Mouse (Mus musculus) gastrocnemius, adult 2 months (tissue): Measurements from ENCODE around the gene Trmt5. TPM values are rescaled to one million over a fixed set of nuclear protein-coding genes. Genes with fewer than 3 reads are reported as not detected.

Experiments used
- DNase-seq: peaks from one replicate; pipeline ENCODE4 v3.0.0; 2022
- H3K27ac ChIP-seq: fragments of 200-600 bp; 2 replicates; pipeline ENCODE4 v1.8.1; 2022; ENCODE audit warnings: mild to moderate bottlenecking
- H3K4me3 ChIP-seq: fragments of 200-600 bp; 2 replicates; pipeline ENCODE4 v1.8.1; 2022; ENCODE audit warnings: mild to moderate bottlenecking, moderate library complexity
- CTCF ChIP-seq: fragments of 200-600 bp; IDR thresholded peaks from 2 replicates; pipeline ENCODE4 v1.8.1; 2022; ENCODE audit warnings: antibody characterized with exemption, mild to moderate bottlenecking, moderate library complexity
- intact Hi-C: fragments of 180-260 bp; cut with DNase I; formaldehyde crosslinking; loops from one replicate; pipeline ENCODE4 v1.15.1; 2025
- long read RNA-seq, 2 experiments: library from polyadenylated mRNA; stranded (forward); transcript quantifications; one replicate each; pipeline ENCODE4 v2.0.0; 2021
- total RNA-seq, 2 experiments: library from RNA; stranded (reverse); gene quantifications; 2 replicates each; pipeline ENCODE4 v1.2.3; 2021

Trmt5 gene
- 1 to 10 TPM; 8.5 to 8.6 TPM for total RNA-seq
- long read RNA-seq, experiment 1, partial matches to known transcripts: 1 of 11 reads
- long read RNA-seq, experiment 1, other reads (novel, unspliced or antisense): 8 of 11 reads
- long read RNA-seq, experiment 2, partial matches to known transcripts: 0 of 3 reads
- long read RNA-seq, experiment 2, other reads (novel, unspliced or antisense): 0 of 3 reads

- Histone ChIP-seq H3K27ac (peak within 1 kb of the TSS; percentile 91), H3K4me3 (peak within 1 kb of the TSS; percentile 91)
- DNase-seq: peak; percentile 95
- intact Hi-C loops: loop anchor here (2.0 kb wide), 2 partner anchors 38 to 174 kb away; partner anchors contain the start of gene Six4
- TF ChIP-seq CTCF: peak; percentile 2; the same call in 1 of the 2 replicates
These were observed at the start of gene Trmt5, which contains the start of gene Slc38a6 for GRCm38 (mm10) chr12:73286287-73287092. Trmt5 (minus strand) TSS chr12:73286710. Slc38a6 (plus strand) TSS chr12:73286779.

GRCm38 (mm10) chr12:73334051-73334551 lies 47.6 kb upstream of the Trmt5 start:
- no peak overlapping the region for H3K27ac ChIP-seq
- H3K4me3 ChIP-seq: no peak overlapping the region
- TF ChIP-seq CTCF: no peak
- peak; percentile 43 for DNase-seq
- intact Hi-C loops: no loop called here

DNA sequence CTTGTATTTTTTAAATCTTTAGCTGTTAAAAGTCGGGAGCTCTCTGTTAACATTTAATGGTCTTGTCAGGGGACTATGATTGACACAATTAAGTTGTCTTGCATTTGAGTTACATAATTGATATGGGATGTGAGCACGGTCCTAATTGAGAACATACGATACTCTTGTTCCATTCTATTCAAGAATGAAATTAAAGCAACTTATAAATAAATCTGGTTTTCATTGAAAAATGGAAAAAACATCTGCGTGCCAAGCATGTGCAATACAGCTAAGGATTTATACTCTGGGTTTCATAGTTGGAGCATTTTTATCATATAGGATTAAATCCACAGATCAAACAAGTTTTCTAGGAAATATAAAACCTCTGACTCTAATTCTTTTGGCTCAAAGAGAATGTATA lies 46.2 kb upstream of the Trmt5 start:
- TF ChIP-seq CTCF: no peak
- DNase-seq: no peak
- no peak overlapping the region for H3K27ac ChIP-seq
- no peak overlapping the region for H3K4me3 ChIP-seq
- intact Hi-C loops: no loop called here

DNA sequence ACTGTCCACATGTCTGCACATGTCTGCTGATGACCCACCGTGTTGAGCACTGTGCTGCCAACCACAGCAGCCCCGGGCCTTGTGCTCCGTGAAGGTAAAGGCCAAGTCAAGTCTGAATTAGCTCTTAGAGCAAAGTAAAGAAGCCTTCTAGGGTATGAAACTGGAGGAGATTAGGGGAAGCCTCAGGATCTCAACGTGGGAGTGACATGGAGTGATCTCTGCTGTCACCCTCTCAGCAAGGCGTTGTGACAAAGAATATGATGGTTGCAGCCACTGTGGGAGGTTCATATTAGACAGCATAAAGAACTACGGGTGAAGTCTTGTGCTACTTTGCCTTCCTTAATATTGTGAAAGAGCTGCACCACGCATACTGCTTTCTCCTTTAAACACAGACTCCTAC lies 43.7 kb upstream of the Trmt5 start:
- intact Hi-C loops: no loop called here
- no peak for DNase-seq
- TF ChIP-seq CTCF: no peak
- Histone ChIP-seq H3K4me3 (no peak overlapping the region), H3K27ac (no peak overlapping the region)

- H3K27ac ChIP-seq: no peak overlapping the region
- H3K4me3 ChIP-seq: no peak overlapping the region
- no peak for DNase-seq
- TF ChIP-seq CTCF: no peak
- intact Hi-C loops: loop anchor here (10.0 kb wide), 1 partner anchor 186 kb away; no protein-coding TSS in a partner anchor
These were observed 42.1 kb upstream of the Trmt5 start for GRCm38 (mm10) chr12:73328448-73329167.

DNA sequence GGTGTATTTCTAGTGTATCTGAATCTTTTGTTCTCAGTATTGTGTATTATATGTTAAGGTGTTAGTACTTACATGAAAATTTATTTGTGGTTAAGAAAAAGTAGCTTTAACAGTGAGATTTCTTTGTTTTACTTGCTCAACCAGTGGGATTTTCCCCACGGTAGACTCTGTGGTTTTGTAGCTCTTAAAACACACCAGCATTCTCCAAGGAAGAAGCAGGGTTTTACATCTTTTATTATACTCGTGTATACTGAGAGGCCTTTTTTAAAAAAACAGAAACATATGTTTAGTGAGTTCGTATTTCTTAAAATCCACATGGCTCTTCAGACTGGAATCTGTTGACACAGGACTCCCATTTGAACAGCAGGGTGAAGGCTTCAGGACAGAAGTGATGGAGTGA lies 40.9 kb upstream of the Trmt5 start:
- no peak overlapping the region for H3K27ac ChIP-seq

DNA sequence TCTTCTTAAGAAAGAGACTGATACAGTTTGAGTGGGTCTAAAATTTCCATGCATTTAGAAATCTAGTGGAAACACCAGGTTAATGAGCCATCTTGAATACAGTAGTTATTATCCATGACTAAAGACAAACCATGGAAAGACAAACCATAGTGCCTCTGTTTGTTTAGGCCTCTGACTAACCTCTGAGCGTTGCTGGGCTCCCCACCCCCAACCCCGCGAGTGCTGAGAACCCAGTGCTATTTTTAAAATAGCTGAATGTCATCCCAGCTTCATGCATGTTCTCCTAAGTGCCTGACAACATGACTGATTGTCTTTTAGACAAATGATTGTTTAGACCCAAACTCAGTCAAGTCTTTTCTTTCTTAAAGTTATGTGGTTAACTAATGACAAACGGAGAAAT lies 39.1 kb upstream of the Trmt5 start:
- Histone ChIP-seq H3K4me3 (no peak overlapping the region), H3K27ac (peak overlapping the region; percentile 90)
- peak; percentile 78 for DNase-seq
- no peak for TF ChIP-seq CTCF
- intact Hi-C loops: loop anchor here (1.0 to 10.0 kb wide), 4 partner anchors 39 to 305 kb away; partner anchors contain the start of genes Six1, Slc38a6 and Trmt5

More for the DNA sequence above, 40.9 kb upstream of the Trmt5 start:
- TF ChIP-seq CTCF: no peak
- intact Hi-C loops: loop anchor here (10.0 kb wide), 1 partner anchor 187 kb away; no protein-coding TSS in a partner anchor
- H3K4me3 ChIP-seq: no peak overlapping the region
- no peak for DNase-seq

GRCm38 (mm10) chr12:73325181-73325580 lies 38.7 kb upstream of the Trmt5 start:
- no peak for TF ChIP-seq CTCF
- DNase-seq: no peak
- intact Hi-C loops: loop anchor here (1.0 to 10.0 kb wide), 4 partner anchors 38 to 304 kb away; partner anchors contain the start of genes Six1, Slc38a6 and Trmt5
- Histone ChIP-seq H3K27ac (peak overlapping the region; percentile 90), H3K4me3 (no peak overlapping the region)

GRCm38 (mm10) chr12:73324742-73325141 lies 38.2 kb upstream of the Trmt5 start:
- Histone ChIP-seq H3K4me3 (0 out of 2 replicates have a peak overlapping the region, but pooled peaks have one; percentile 14), H3K27ac (peak overlapping the region; percentile 90)
- intact Hi-C loops: loop anchor here (1.0 to 10.0 kb wide), 5 partner anchors 38 to 304 kb away; partner anchors contain the start of genes Six1, Slc38a6 and Trmt5
- DNase-seq: peak; percentile 80
- TF ChIP-seq CTCF: peak; percentile 81

DNA sequence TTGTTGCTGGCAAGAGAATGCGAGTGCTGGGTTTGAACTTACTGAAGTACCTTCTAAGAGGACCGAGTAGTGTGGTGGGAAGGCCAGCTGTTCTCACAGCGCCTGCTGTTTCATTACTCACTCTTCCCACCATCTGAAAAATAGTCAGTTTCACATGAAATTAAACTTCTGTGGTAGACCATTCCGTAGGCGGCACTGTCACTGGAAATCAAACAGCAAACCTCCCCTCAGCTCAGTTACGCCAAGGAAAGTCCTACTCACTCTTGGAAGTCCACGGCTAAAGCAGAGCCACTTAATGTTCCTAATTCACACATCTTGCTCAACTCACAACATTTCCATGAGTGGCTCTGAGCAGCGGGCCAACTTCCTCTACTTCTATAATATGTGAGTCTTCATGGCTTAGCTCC lies 37.7 kb upstream of the Trmt5 start:
- TF ChIP-seq CTCF: no peak
- no peak for DNase-seq
- peak overlapping the region; percentile 90 for H3K27ac ChIP-seq
- no peak overlapping the region for H3K4me3 ChIP-seq
- intact Hi-C loops: loop anchor here (2.0 to 10.0 kb wide), 4 partner anchors 37 to 303 kb away; partner anchors contain the start of genes Slc38a6 and Trmt5

DNA sequence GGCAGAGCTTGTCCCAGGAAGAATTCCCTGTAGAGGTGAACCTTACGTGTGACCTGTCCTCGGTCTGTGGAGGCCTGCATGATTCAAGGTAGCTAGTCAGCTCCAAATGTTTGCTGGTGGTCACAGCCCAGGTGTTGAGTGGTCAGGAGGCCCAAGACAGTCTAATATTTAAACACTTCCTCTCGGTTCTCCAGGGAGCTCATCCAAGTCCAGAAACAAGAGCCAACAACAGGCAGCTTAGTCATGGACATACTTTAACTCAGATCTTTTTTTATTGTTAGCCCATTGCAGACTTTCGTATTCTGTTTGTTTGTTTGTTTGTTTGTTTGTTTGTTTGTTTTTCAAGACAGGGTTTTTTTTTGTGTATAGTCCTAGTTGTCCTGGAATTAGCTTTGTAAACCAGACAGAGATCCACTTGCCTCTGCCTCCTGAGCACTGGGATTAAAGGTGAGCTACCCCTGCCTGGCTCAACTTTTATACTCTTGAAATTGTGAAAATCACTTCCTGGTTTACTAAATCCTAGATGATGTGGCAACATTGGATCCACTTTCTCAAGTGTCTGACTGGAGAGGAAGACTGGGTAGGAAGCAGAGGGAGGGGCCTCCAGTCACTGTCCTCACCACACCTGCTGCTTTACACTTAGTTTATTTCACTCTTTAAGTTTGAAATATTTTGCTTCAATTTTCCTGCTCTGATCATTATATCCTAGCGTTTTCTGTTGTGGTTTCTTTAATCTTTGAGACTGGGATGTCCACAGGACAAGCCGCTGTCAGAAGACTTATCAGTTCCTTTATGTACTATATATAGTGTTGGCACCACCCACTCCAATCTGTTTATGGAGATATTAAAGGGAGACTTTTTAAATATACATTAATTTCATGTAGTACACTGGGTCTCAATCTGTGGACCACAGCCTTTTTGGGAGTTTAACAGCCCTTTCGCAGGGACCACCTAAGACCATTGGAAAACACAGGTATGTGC lies 31.5 kb upstream of the Trmt5 start:
- intact Hi-C loops: no loop called here
- TF ChIP-seq CTCF: no peak
- H3K4me3 ChIP-seq: no peak overlapping the region
- DNase-seq: no peak
- no peak overlapping the region for H3K27ac ChIP-seq
